Mouse (Mus musculus): Measurements from ENCODE around the gene Apoa5.
A peak's percentile ranks its signal among the peaks of the same experiment; 100 is the strongest.

Gene Apoa5

GRCm38 (mm10) chr9:46268343-46268873, at the start of gene Apoa5:
TSS of gene Apoa5 (plus strand) at chr9:46268633.
- DNase-seq (ENCODE audit: low read depth in 1 of 2, low spot score in 2 of 2), result no peak

GRCm38 (mm10) chr9:46223090-46223489, 45.3 kb upstream of the Apoa5 start:
- DNase-seq (ENCODE audit: low read depth in 1 of 2, low spot score in 2 of 2), result no peak

- no peak for DNase-seq (ENCODE audit: low read depth in 1 of 2, low spot score in 2 of 2)
Measured at GRCm38 (mm10) chr9:46224101-46224500, 44.3 kb upstream of the Apoa5 start.

GRCm38 (mm10) chr9:46224945-46225660, 43.3 kb upstream of the Apoa5 start:
- no peak for DNase-seq (ENCODE audit: low read depth in 1 of 2, low spot score in 2 of 2)

- no peak for DNase-seq (ENCODE audit: low read depth in 1 of 2, low spot score in 2 of 2)
Measured at GRCm38 (mm10) chr9:46227064-46227614, 41.3 kb upstream of the Apoa5 start.

GRCm38 (mm10) chr9:46228491-46228890, 39.9 kb upstream of the Apoa5 start, which contains the start of gene Apoa1:
TSS of gene Apoa1 (plus strand) at chr9:46228580.
- DNase-seq (ENCODE audit: low read depth in 1 of 2, low spot score in 2 of 2), result no peak

GRCm38 (mm10) chr9:46229573-46230449, 38.6 kb upstream of the Apoa5 start:
- DNase-seq (ENCODE audit: low read depth in 1 of 2, low spot score in 2 of 2), result peak; percentile 7 to 17

- no peak for DNase-seq (ENCODE audit: low read depth in 1 of 2, low spot score in 2 of 2)
Measured at GRCm38 (mm10) chr9:46230450-46230975, 37.9 kb upstream of the Apoa5 start.

- no peak for DNase-seq (ENCODE audit: low read depth in 1 of 2, low spot score in 2 of 2)
Measured at GRCm38 (mm10) chr9:46235196-46235595, 33.2 kb upstream of the Apoa5 start.

- DNase-seq (ENCODE audit: low read depth in 1 of 2, low spot score in 2 of 2), result no peak
Measured at GRCm38 (mm10) chr9:46235596-46235648, 33.0 kb upstream of the Apoa5 start, which contains the start of gene Apoc3. TSS of gene Apoc3 (minus strand) at chr9:46235636.

- no peak for DNase-seq (ENCODE audit: low read depth in 1 of 2, low spot score in 2 of 2)
Measured at GRCm38 (mm10) chr9:46235649-46236048, 32.8 kb upstream of the Apoa5 start.

GRCm38 (mm10) chr9:46238850-46239249, 29.6 kb upstream of the Apoa5 start:
- DNase-seq (ENCODE audit: low read depth in 1 of 2, low spot score in 2 of 2), result no peak

- DNase-seq (ENCODE audit: low read depth in 1 of 2, low spot score in 2 of 2), result no peak
Measured at GRCm38 (mm10) chr9:46240526-46241153, 27.8 kb upstream of the Apoa5 start, which contains the start of gene Apoa4. TSS of gene Apoa4 (plus strand) at chr9:46240696.

GRCm38 (mm10) chr9:46241818-46242217, 26.6 kb upstream of the Apoa5 start:
- DNase-seq (ENCODE audit: low read depth in 1 of 2, low spot score in 2 of 2), result no peak

- no peak for DNase-seq (ENCODE audit: low read depth in 1 of 2, low spot score in 2 of 2)
Measured at GRCm38 (mm10) chr9:46243122-46243521, 25.3 kb upstream of the Apoa5 start.

GRCm38 (mm10) chr9:46243584-46243983, 24.8 kb upstream of the Apoa5 start:
- no peak for DNase-seq (ENCODE audit: low read depth in 1 of 2, low spot score in 2 of 2)

GRCm38 (mm10) chr9:46246752-46247324, 21.6 kb upstream of the Apoa5 start:
- no peak for DNase-seq (ENCODE audit: low read depth in 1 of 2, low spot score in 2 of 2)

GRCm38 (mm10) chr9:46256177-46256576, 12.3 kb upstream of the Apoa5 start:
- DNase-seq (ENCODE audit: low read depth in 1 of 2, low spot score in 2 of 2), result no peak

GRCm38 (mm10) chr9:46256658-46257385, 11.6 kb upstream of the Apoa5 start:
- DNase-seq (ENCODE audit: low read depth in 1 of 2, low spot score in 2 of 2), result peak; percentile 43 to 44

- DNase-seq (ENCODE audit: low read depth in 1 of 2, low spot score in 2 of 2), result peak; percentile 29 to 49
Measured at GRCm38 (mm10) chr9:46257546-46257945, 10.9 kb upstream of the Apoa5 start.
